Mouse (Mus musculus): ENCODE results near the gene March1.

The March1 gene

GRCm38 (mm10) chr8:65982039-65982438 lies 364.3 kb downstream of the March1 start:
- no peak for DNase-seq (ENCODE audit: low read depth in 1 of 2, low spot score in 2 of 2)

GRCm38 (mm10) chr8:65987665-65988064 lies 370.0 kb downstream of the March1 start:
- no peak for DNase-seq (ENCODE audit: low read depth in 1 of 2, low spot score in 2 of 2)

- DNase-seq (ENCODE audit: low read depth in 1 of 2, low spot score in 2 of 2), result no peak
Observed at GRCm38 (mm10) chr8:66022815-66023214, 405.1 kb downstream of the March1 start.

- no peak for DNase-seq (ENCODE audit: low read depth in 1 of 2, low spot score in 2 of 2)
Observed at GRCm38 (mm10) chr8:66033651-66034050, 416.0 kb downstream of the March1 start.

GRCm38 (mm10) chr8:66034429-66034828 lies 416.7 kb downstream of the March1 start:
- DNase-seq (ENCODE audit: low read depth in 1 of 2, low spot score in 2 of 2), result no peak

- no peak for DNase-seq (ENCODE audit: low read depth in 1 of 2, low spot score in 2 of 2)
Observed at GRCm38 (mm10) chr8:66094152-66094551, 476.5 kb downstream of the March1 start.

GRCm38 (mm10) chr8:66098148-66098547 lies 480.4 kb downstream of the March1 start:
- DNase-seq (ENCODE audit: low read depth in 1 of 2, low spot score in 2 of 2), result no peak

GRCm38 (mm10) chr8:66119294-66119693 lies 501.6 kb downstream of the March1 start:
- DNase-seq (ENCODE audit: low read depth in 1 of 2, low spot score in 2 of 2), result no peak

- no peak for DNase-seq (ENCODE audit: low read depth in 1 of 2, low spot score in 2 of 2)
Observed at GRCm38 (mm10) chr8:66159648-66160047, 541.9 kb downstream of the March1 start.

- no peak for DNase-seq (ENCODE audit: low read depth in 1 of 2, low spot score in 2 of 2)
Observed at GRCm38 (mm10) chr8:66166835-66167234, 549.1 kb downstream of the March1 start.

- no peak for DNase-seq (ENCODE audit: low read depth in 1 of 2, low spot score in 2 of 2)
Observed at GRCm38 (mm10) chr8:66167405-66168173, 549.9 kb downstream of the March1 start.

GRCm38 (mm10) chr8:66179336-66179735 lies 561.6 kb downstream of the March1 start:
- no peak for DNase-seq (ENCODE audit: low read depth in 1 of 2, low spot score in 2 of 2)

- no peak for DNase-seq (ENCODE audit: low read depth in 1 of 2, low spot score in 2 of 2)
Observed at GRCm38 (mm10) chr8:66181265-66181664, 563.6 kb downstream of the March1 start.

- DNase-seq (ENCODE audit: low read depth in 1 of 2, low spot score in 2 of 2), result no peak
Observed at GRCm38 (mm10) chr8:66182257-66182656, 564.6 kb downstream of the March1 start.

- no peak for DNase-seq (ENCODE audit: low read depth in 1 of 2, low spot score in 2 of 2)
Observed at GRCm38 (mm10) chr8:66183454-66183853, 565.8 kb downstream of the March1 start.

- no peak for DNase-seq (ENCODE audit: low read depth in 1 of 2, low spot score in 2 of 2)
Observed at GRCm38 (mm10) chr8:66185226-66185625, 567.5 kb downstream of the March1 start.

GRCm38 (mm10) chr8:66194416-66194815 lies 576.7 kb downstream of the March1 start:
- DNase-seq (ENCODE audit: low read depth in 1 of 2, low spot score in 2 of 2), result no peak

- DNase-seq (ENCODE audit: low read depth in 1 of 2, low spot score in 2 of 2), result no peak
Observed at GRCm38 (mm10) chr8:66200169-66200568, 582.5 kb downstream of the March1 start.

- no peak for DNase-seq (ENCODE audit: low read depth in 1 of 2, low spot score in 2 of 2)
Observed at GRCm38 (mm10) chr8:66203814-66204438, 586.2 kb downstream of the March1 start.

GRCm38 (mm10) chr8:66209553-66209952 lies 591.9 kb downstream of the March1 start:
- DNase-seq (ENCODE audit: low read depth in 1 of 2, low spot score in 2 of 2), result no peak

GRCm38 (mm10) chr8:66210294-66210693 lies 592.6 kb downstream of the March1 start:
- DNase-seq (ENCODE audit: low read depth in 1 of 2, low spot score in 2 of 2), result no peak

GRCm38 (mm10) chr8:66219974-66220373 lies 602.3 kb downstream of the March1 start:
- no peak for DNase-seq (ENCODE audit: low read depth in 1 of 2, low spot score in 2 of 2)

- no peak for DNase-seq (ENCODE audit: low read depth in 1 of 2, low spot score in 2 of 2)
Observed at GRCm38 (mm10) chr8:66229931-66230330, 612.2 kb downstream of the March1 start.

All from monocyte, adult 2 months (primary cell).